Mouse (Mus musculus) layer of hippocampus, adult 11-12 months (tissue): ENCODE data around the gene Zpr1.

Experiments
- DNase-seq: peaks from one replicate; pipeline ENCODE4 v3.0.0; 2022; ENCODE audit warnings: low spot score

Gene Zpr1

DNA sequence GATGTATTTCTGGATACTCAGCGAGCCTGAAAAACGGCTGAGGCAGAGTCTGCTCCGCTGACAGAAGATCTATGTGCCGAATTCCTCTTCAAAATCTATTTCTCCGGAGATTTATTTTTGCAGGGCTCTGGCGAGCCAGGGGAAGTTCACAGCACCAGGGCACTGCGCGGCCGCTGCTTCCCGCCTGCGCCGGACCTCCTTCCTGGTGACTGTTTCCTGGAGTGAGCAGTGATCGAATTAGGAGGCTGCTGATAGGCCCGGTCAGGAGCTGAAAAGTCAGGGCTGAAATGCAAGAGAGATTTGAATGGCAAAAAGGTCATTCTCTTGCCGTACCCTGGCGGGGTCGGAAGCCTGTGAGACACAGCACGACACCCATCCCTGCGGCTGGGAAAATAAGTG lies 56.4 kb downstream of the Zpr1 start:
- no peak for DNase-seq

DNA sequence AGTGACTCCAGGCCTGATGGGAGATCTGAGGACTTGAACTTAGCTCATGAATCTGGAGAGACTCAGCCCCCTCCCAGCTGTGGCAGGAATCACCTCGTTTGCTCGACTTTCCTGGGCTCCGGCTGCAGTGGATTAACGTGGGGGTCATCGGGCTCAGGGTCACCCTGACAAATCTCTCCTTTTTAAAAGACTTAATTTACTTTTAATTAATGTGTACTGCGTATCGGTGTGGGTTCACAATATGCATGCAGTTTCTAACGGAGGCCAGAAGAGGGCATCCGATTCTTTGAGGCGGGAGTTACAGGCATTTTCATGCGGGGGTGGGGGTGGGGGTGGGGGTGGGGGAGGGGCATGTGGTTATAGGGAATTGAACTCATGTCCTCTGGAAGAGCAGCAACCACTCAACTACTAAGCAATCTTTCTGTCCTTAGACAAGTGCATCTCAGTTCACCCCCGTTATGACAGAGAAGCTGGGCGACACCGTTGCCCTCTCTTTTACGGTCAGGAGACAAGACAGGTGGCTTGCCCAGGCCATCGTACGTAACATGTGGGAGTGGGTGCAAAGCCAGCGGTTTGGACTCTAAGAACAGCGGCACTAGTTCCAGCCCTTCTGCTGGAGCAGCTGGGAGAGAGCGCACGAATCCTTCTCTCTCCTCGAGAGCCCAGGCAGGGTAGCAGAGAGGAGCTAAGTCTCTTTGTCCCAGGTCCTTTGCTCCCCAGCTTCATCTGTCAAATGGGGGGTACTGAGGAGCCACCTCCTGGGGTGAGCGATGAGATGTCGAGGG lies 57.1 kb downstream of the Zpr1 start:
- no peak for DNase-seq

DNA sequence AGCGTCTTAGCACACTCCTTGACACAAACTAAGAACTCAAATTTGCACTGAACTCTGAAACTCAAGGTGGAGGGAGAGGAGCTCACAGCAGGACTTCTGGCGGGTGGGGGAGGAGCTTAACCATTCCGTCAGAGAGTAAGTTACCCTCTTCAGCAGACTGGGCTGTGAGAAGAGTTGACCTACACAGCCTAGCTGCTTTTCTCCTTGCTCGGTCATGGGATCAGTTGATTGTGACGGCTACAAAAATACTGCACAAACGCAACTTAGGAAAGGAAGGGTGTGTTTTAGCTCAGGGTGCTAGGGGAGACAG lies 57.7 kb downstream of the Zpr1 start:
- no peak for DNase-seq

GRCm38 (mm10) chr9:46331301-46331700 lies 58.4 kb downstream of the Zpr1 start:
- DNase-seq = no peak
